Mouse (Mus musculus) adrenal gland, postnatal 14 days (tissue): Measurements from ENCODE around the gene Amy2a4. TPM values are rescaled to one million over a fixed set of nuclear protein-coding genes. Genes with fewer than 3 reads are reported as not detected.
"Not testable (repeated sequence)": the region's sequence is repeated elsewhere in the genome, so short reads cannot be mapped to it uniquely, and the experiment has no call there.

Source experiments
- DNase-seq: peaks from one replicate; pipeline ENCODE4 v3.0.0; 2021; ENCODE audit warnings: mixed read lengths
- long read RNA-seq, 2 experiments: library from polyadenylated mRNA; stranded (forward); transcript quantifications; one replicate each; pipeline ENCODE4 v2.0.0; 2021
- total RNA-seq: library from RNA; stranded (reverse); gene quantifications from 2 replicates; pipeline ENCODE4 v1.2.3, GENCODE M21; 2021

Amy2a4 gene
- not detected in 2 replicates for total RNA-seq
- long read RNA-seq, experiment 1, partial matches to known transcripts = 0 of 1 reads
- long read RNA-seq, experiment 1, other reads (novel, unspliced or antisense) = 0 of 1 reads
- long read RNA-seq, experiment 2, partial matches to known transcripts = 1 of 2 reads
- long read RNA-seq, experiment 2, other reads (novel, unspliced or antisense) = 0 of 2 reads

- DNase-seq = not testable (repeated sequence)
Measured at GRCm38 (mm10) chr3:113291349-113291748, at the start of gene Amy2a4. Gene Amy2a4 (minus strand): TSS chr3:113291449.

- DNase-seq = not testable (repeated sequence)
Measured at GRCm38 (mm10) chr3:113323952-113324351, 32.7 kb upstream of the Amy2a4 start, which contains the start of gene Amy2a3. Gene Amy2a3 (minus strand): TSS chr3:113324052.

GRCm38 (mm10) chr3:113312937-113313336, 21.7 kb upstream of the Amy2a4 start:
- DNase-seq = not testable (repeated sequence)

- DNase-seq = not testable (repeated sequence)
Measured at GRCm38 (mm10) chr3:113280285-113280684, 11.0 kb downstream of the Amy2a4 start.

- DNase-seq = not testable (repeated sequence)
Measured at GRCm38 (mm10) chr3:113279586-113279985, 11.7 kb downstream of the Amy2a4 start.

GRCm38 (mm10) chr3:113258737-113259136, 32.5 kb downstream of the Amy2a4 start, which contains the start of gene Amy2a5:
Gene Amy2a5 (minus strand): TSS chr3:113258837.
- not testable (repeated sequence) for DNase-seq

Other genes starting within 250 kb of the Amy2a4 start
- gene Amy2a5, start 32.6 kb downstream of the Amy2a4 start, total RNA-seq = 0.45 and 4.0 TPM in 2 replicates
- gene Amy2a3, start 32.6 kb upstream of the Amy2a4 start, total RNA-seq = not detected in 2 replicates
- gene Amy2a2, start 65.2 kb upstream of the Amy2a4 start, total RNA-seq = not detected in 2 replicates
- 1.6 TPM in 1 of 2 replicates, not detected in the other for gene Amy2a1, start 241.0 kb upstream of the Amy2a4 start, total RNA-seq